Mouse (Mus musculus) left cerebral cortex, adult 18-20 months (tissue): ENCODE data around the gene Tmem247. TPM values are rescaled to one million over a fixed set of nuclear protein-coding genes. Genes with fewer than 3 reads are reported as not detected.
A peak's percentile ranks its signal among the peaks of the same experiment; 100 is the strongest.

ENCODE experiments used
- DNase-seq, 2 experiments: peaks; one replicate each; pipeline ENCODE4 v3.0.0; 2021 to 2022; ENCODE audit warnings: low spot score in 2 of 2, mixed read lengths in 1 of 2
- long read RNA-seq, 2 experiments: library from polyadenylated mRNA; stranded (forward); transcript quantifications; one replicate each; pipeline ENCODE4 v2.0.0; 2021
- total RNA-seq, 2 experiments: library from RNA; stranded (reverse); gene quantifications; 2 replicates each; pipeline ENCODE4 v1.2.3; 2021

Gene Tmem247
- total RNA-seq, result not detected
- long read RNA-seq, experiment 1, result 0 reads
- long read RNA-seq, experiment 2, result 0 reads

GRCm38 (mm10) chr17:86917048-86917447 is at the start of gene Tmem247:
Gene Tmem247 (plus strand): TSS chr17:86917348.
- no peak for DNase-seq

GRCm38 (mm10) chr17:86870586-86870985 is 46.6 kb upstream of the Tmem247 start:
- DNase-seq, result no peak

GRCm38 (mm10) chr17:86872643-86873042 is 44.5 kb upstream of the Tmem247 start:
- no peak for DNase-seq

DNA sequence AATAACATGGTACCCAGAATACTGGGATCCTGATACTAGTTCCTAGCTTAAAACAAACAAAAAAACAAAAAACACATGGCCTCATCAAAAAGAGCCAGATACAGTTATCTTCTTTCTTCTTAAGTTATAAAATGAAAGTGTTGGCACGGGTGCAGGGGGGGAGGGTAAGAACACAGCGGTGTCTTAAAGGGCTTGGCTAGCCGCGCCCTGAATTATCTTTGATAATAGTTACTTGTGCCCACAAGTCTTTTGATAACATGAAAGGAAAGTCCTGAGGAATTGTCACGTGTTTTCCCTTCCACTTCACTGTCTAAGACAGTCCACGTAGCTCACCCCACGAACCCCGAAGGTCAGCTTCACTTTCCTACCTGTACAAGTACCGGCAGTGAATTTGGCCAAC is 40.2 kb upstream of the Tmem247 start:
- DNase-seq, result no peak

DNA sequence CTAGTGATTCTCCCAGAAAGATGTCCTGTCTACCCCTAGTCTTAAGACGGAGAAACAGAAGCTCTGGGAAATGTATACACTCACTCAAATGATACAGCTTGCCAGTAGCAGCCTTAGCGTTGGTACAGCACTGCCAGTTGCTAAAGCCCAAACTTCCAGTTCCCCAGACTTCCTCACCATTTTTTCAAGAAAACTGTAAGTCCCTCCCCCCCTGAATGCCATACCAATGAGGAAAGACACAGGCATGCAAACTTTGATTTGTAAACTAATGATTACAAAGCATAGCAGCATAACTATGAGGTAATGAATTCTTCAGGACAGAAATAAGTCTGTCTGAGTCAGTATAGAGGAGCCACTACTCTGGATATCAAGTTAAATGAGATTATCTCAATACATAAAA is 39.4 kb upstream of the Tmem247 start:
- DNase-seq, result no peak

DNA sequence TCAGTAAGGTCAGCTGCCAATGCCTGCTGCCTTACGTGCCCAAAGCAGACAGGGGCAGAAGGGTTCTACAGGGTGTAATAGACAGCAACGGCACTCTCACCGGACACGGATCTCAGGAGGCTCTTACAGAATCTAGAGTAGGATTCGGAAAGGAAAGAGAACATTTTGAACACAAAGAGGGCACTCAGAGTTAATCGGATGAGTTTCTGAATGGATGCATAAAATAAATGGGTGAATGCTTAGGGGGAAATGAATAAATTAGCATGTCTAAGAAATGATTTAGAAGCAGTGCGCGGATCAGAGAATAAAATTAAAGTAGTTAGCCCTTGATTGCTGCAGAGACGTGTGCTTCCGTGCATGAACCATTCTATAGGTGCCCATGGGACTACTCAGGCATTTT is 37.1 kb upstream of the Tmem247 start:
- DNase-seq, result no peak

DNA sequence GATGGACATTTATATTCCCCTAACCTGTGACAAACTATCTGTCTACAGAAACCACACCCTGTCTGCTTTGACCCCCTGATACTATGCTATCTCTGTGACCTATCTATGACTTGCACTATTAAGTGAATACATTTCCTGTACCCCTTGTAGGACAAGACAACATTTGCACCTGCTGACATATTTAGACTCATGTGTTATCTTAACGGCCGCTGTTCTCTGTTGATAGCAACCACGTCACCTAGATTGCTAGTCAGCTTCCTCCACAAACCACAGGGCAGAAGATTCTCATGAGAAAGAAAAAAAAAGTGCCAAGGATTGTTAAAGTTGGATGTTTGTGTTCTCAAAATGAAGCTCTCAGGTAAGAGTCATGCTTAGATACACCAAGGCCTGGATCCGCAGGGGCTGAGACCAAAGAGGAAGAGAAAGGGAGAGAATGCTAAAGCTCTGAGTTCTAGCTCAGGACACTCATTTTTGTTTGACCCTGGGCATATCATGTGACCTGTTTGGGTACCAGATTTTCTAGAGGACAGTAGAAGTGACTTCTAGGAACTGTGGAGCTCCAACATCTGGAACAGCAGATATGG is 36.6 kb upstream of the Tmem247 start:
- no peak for DNase-seq

DNA sequence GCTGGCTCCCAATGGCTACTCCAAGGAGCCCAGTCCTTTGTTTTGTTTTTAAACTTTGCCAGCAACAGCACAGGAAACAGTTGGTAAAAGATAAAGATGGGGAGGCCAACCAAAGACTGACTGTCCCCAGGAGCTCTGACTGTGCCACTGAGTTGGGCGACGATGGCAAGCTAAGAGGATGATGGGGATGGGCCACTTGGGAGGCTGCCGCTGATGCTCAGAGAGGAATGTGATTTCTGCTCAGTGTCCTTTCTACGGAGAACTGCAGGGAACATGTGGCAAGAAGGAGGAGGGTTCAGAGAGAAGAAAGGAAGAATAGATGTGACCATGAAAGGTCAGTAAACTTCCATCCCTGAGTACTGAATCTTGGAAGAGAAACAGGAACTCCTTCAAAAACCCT is 22.0 kb upstream of the Tmem247 start:
- no peak for DNase-seq

DNA sequence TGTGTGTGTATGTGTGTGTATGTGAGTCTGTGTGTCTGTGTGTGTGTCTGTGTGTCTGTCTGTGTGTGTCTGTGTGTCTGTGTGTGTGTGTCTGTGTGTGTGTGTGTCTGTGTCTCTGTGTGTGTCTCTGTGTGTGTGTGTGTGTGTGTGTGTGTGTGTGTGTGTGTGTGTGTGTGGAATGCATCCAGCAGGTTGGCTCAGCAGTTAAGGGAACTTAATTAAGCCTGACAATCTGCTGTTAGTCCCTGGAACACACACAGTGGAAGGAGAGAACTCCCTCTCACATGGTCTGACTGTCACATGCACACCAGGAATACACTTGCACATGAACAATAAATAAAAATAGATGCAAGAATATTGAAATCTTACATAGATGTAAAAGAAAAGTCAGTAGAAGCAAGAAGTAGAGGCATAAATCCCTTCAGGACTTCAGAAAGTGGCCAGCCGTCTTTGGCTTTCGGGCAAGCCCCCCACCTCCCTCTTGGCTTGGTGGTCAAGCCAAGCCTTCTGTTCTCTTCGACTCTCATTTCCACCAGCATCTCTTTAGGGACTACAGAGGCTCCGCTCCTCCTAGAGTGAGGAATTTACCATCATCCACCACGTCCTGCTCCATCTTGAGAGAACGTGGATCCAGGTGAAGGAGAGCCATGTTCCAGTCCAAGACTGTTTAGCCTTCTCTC is 19.5 kb upstream of the Tmem247 start:
- no peak for DNase-seq

- no peak for DNase-seq
Measured at GRCm38 (mm10) chr17:86899821-86900220, 17.3 kb upstream of the Tmem247 start.

- no peak for DNase-seq
Measured at GRCm38 (mm10) chr17:86900564-86900963, 16.6 kb upstream of the Tmem247 start.

GRCm38 (mm10) chr17:86902399-86903067 is 14.6 kb upstream of the Tmem247 start:
- no peak for DNase-seq

- DNase-seq, result peak in 1 of 2 experiments; percentile 36
Measured at GRCm38 (mm10) chr17:86903596-86903995, 13.6 kb upstream of the Tmem247 start.

DNA sequence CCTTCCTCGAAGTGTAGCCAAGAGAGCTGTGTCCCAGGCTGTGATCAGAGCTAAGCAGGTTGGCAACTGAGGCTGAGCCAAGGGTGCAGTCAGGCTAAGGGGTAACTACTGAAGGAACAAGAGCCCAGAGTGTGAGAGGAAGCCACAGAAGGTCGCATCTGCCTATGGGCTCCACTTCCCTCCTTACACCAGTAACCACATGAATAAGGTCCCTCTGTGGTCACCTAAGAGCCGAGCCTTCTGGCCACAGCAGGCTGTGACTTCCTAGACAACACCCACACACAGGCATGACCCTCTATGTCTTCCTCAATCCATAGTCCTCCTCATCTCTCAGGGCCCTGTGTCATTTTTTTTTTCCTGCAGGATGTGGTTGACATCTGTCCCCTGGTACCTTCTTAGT is 12.9 kb upstream of the Tmem247 start:
- DNase-seq, result no peak

- peak; percentile 34 to 36 for DNase-seq
Measured at GRCm38 (mm10) chr17:86905297-86906135, 11.6 kb upstream of the Tmem247 start.

DNA sequence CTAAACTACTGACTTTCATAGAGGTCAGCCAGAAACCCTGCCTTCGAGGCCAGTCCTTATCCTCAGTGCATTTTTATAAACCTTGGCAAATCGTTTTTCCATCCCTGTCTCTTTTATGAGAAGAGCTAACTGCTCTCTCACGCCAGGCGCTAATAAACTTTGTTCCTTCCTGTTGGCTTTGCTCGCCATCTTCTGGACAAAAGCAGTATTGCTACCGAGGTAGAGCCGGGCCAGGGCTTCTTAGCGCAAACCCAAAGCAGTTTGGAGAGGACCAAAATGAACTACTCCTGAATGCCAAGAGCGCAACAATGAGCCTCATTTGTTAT is 11.0 kb upstream of the Tmem247 start:
- DNase-seq, result peak; percentile 84 to 92

DNA sequence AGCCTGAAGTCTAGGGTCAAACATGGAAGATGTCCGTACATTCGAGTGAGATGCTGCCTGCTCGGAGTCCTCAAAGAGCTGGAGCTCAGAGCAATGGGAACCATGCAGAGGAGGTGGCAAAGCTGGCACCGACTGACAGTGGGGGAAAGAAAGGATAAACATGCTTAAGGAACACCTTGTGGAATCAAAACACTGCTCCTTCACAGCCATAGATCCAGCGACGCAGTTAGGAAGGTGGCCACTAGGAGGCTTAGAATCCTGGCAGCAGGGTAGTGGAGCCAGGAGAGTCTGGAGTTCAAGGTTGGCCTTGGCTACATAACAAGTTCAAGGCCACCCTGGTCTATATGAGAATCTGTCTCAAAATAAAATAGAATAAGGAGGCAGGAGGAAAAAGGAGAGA is 10.5 kb upstream of the Tmem247 start:
- no peak for DNase-seq

DNA sequence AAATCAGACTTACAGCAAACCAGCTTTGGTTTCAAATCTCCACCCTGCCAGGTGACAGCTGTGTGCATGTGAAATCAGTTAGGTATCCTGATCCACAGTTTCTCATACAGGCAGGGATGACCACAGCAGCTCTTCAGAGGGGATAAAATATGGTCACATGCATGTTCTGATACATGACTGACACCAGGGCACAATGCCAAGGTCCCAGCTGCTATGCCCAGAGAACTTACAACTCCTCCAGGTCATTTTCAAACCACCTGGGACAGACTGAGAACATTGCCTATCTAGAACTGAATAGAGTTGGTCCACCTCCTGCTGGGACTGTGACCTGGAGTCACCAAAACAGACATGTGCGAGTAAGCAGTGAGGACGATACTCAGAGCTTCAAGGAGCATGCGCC is 10.1 kb upstream of the Tmem247 start:
- no peak for DNase-seq

GRCm38 (mm10) chr17:86908316-86908715 is 8.8 kb upstream of the Tmem247 start:
- DNase-seq, result no peak

DNA sequence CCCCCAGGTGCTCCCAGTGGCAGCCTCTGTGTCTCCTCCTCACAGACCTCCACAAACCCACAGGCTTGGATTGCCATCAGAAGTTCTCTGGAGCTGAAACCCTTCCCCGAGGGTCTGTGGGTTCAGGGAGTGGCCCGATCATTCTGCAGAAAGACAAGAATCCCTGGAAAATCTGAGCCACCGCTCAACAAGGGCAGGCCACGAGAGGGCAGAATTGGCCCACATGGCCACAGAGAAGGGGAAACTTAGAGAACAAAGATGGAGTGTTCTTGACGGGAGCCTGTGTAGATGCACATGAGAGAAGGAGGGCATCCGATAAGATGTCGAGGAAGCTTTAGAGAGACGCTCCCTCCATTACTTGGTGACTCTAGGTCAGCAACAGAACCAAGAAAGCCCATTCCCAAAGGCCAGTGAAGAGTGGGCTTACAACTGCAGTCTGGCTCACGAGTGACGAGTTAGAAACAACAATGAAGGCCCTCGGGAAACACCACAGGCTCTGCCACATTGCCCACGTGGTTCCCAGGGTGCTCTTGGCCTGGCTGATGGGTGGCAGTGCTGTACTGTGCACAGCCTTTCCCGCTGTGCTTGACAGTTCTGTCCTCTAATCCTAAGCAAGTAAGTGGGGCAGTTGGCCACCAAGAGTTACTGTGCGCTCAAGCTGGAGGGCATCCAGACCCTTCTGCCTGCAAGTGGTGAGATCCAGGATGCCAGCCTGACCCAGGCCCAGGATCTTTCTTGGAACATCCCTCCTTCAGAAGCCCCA is 7.2 kb upstream of the Tmem247 start:
- DNase-seq, result peak; percentile 50

DNA sequence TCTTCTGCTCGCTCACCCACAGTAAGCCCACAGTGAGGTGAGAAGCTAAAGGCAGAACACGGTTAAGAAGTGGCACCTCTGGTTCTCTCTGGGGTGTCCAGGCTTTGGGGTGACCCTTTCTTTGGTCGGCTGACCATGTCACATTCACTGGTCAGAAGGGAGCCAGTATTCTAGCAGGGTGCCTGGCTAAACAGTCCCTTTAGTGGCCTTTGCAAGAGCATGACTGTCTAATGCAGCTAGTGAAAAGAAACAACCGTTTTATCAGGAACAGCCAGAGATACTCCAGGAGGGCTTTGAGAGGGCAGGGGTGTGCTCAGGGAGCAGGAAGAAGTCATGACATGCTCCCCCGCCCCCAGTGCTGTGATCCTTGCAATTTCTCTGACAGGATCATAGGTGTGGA is 5.9 kb upstream of the Tmem247 start:
- DNase-seq, result no peak
